Mouse (Mus musculus): ENCODE measurements at regions not wholly inside any gene's neighbourhood (a gene's known extent, or its start where the extent isn't known, plus 50 kb on each side); places are given as distances from the start of the nearest gene placed in this dataset.

GRCm38 (mm10) chr7:71214500-71215055 is 136.7 kb downstream of the Gm10295 start:
- no peak for DNase-seq (ENCODE audit: inconsistent age in 2 of 2, low spot score in 1 of 2)

GRCm38 (mm10) chr7:71193131-71193530 is 158.2 kb downstream of the Gm10295 start:
- DNase-seq (ENCODE audit: inconsistent age in 2 of 2, low spot score in 1 of 2): no peak

GRCm38 (mm10) chr7:71190161-71190711 is 161.0 kb downstream of the Gm10295 start:
- DNase-seq (ENCODE audit: inconsistent age in 2 of 2, low spot score in 1 of 2): no peak

- DNase-seq (ENCODE audit: inconsistent age in 2 of 2, low spot score in 1 of 2): no peak
These were observed 161.5 kb downstream of the Gm10295 start for GRCm38 (mm10) chr7:71189757-71190156.

- no peak for DNase-seq (ENCODE audit: inconsistent age in 2 of 2, low spot score in 1 of 2)
These were observed 163.2 kb downstream of the Gm10295 start for GRCm38 (mm10) chr7:71188119-71188518.

DNA sequence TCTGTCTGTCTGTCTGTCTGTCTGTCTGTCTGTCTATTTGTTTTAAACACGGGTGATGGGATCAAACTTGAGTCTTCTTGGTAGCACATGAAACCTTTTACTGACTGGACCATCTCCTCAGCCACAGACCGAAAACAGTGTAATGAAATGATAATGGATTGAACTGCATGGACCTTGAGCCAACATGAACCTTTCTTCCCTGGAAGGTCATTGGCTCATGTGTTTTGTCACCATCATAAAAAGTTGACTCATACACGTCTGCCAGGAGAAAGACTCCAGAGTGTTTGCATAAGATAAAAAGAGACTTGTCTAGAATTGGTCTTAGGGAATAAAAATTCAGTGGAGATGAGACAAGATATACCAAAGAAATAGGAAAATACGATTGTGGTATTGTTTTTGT is 176.4 kb downstream of the Gm10295 start:
- peak in 1 of 2 experiments; percentile 55 for DNase-seq (ENCODE audit: inconsistent age in 2 of 2, low spot score in 1 of 2)

- DNase-seq (ENCODE audit: inconsistent age in 2 of 2, low spot score in 1 of 2): peak in 1 of 2 experiments; percentile 24
These were observed 212.2 kb downstream of the Gm10295 start for GRCm38 (mm10) chr7:71139068-71139467.

GRCm38 (mm10) chr7:71129981-71130380 is 221.3 kb downstream of the Gm10295 start:
- DNase-seq (ENCODE audit: inconsistent age in 2 of 2, low spot score in 1 of 2): no peak

GRCm38 (mm10) chr7:71128928-71129327 is 222.4 kb downstream of the Gm10295 start:
- DNase-seq (ENCODE audit: inconsistent age in 2 of 2, low spot score in 1 of 2): no peak

GRCm38 (mm10) chr7:71121453-71121852 is 229.8 kb downstream of the Gm10295 start:
- DNase-seq (ENCODE audit: inconsistent age in 2 of 2, low spot score in 1 of 2): no peak

- DNase-seq (ENCODE audit: inconsistent age in 2 of 2, low spot score in 1 of 2): no peak
These were observed 230.3 kb downstream of the Gm10295 start for GRCm38 (mm10) chr7:71120975-71121374.

DNA sequence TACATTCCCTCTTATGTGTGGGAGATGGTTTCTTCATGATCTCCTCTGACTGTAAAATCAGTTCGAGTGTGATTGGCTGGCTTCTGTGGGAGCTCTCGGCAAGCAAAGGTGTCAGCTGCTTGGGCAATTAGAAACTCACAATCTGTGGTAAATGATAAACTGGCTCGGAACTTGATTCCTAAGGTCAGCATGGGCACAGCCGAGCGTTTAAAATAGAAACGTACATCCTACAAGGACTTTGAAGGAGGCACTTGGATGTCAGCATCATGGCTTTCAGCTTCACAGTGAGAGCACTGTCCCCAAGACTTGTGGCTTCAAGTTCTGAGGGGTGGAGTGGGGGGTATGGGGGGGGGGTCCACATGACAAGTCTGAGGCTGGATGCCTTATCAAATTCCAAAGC is 231.3 kb downstream of the Gm10295 start:
- DNase-seq (ENCODE audit: inconsistent age in 2 of 2, low spot score in 1 of 2): no peak

- no peak for DNase-seq (ENCODE audit: inconsistent age in 2 of 2, low spot score in 1 of 2)
These were observed 244.2 kb downstream of the Gm10295 start for GRCm38 (mm10) chr7:71107101-71107500.

DNA sequence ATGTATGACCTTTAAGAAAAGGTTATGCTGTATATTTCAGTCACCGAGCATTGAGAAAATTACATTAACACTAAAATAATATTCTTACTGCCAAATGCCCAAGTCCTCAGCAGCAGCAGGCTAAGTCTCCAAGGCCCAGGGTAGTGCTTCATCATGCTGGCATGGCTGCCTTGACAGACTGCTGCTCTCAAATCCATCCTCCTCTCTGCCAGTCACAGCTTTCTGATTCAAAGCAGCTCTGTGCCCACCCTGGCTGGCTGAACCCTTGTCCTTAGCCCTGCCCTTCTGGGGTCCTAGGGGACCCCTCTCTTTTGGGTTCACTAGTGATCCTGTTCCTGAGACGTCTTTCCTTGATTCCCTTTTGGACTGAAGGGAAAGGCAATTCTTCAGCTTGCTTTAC is 251.0 kb downstream of the Gm10295 start:
- DNase-seq (ENCODE audit: inconsistent age in 2 of 2, low spot score in 1 of 2): no peak

GRCm38 (mm10) chr7:71098276-71098675 is 253.0 kb downstream of the Gm10295 start:
- no peak for DNase-seq (ENCODE audit: inconsistent age in 2 of 2, low spot score in 1 of 2)

DNA sequence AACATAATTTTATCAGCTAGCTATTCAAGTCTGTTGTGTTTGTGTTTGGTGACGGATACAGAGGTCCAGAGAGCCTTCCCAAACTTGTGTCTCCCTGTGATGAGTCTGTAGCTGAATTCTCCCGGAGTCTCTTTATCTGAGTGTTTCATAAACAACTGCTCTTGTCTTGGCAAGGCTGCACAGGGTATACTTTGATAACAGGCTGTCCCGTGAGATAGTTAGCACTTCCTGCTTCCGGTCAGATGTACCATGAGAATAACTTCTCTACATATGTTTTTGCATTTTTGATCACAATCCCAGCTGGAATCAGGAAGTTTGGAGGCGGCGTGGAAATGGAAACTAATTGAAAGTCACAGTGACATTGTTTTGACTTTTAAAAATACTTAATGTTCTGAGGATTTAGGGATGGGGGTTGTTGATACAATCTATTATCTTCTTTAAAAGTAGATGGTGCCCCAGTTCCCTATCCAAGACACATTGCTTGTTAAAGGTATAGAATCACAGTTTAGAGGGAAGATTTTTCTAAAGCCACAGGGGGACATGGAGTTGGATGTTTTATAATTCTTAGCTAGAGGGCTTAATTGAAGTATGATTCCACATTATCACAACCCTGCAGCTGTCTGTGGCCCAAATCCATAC is 257.9 kb downstream of the Gm10295 start:
- peak in 1 of 2 experiments; percentile 28 for DNase-seq (ENCODE audit: inconsistent age in 2 of 2, low spot score in 1 of 2)

DNA sequence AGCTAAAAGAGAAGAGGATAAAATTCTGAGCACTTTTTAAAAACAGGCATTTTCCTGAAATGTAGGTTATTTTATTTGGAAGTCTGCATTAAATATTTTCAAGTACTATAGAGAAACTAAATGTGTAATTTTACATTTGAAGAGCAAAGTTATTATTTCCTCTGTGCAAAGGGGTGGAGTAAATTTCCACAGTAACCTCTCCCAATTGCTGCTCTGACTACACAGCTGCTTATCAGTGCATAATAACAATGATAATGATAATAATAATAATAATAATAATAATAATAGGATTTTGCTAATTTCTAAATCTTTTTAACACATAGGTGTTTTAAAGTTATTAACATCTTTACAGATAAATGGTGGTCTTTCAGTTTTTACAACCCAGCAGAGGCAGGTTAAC is 258.5 kb downstream of the Gm10295 start:
- no peak for DNase-seq (ENCODE audit: inconsistent age in 2 of 2, low spot score in 1 of 2)

DNA sequence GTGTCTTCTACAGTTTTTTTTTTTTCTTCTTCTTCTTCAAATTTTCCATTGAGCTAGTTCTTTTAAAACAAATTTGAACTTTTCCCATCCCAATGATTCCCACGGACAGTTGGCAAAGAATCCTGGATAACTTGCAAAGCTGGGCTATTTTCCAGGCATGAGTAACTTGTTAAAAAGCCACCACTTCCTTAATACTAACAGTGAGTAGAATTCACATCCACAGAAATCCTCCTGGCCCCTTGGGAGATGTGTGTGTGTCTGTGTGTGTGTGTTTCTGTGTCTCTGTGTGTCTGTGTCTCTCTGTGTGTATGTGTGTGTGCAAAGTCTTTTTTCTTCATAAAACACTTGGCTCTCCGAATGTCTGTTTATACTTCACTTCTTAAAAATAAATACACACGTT is 259.0 kb downstream of the Gm10295 start:
- peak in 1 of 2 experiments; percentile 51 for DNase-seq (ENCODE audit: inconsistent age in 2 of 2, low spot score in 1 of 2)

DNA sequence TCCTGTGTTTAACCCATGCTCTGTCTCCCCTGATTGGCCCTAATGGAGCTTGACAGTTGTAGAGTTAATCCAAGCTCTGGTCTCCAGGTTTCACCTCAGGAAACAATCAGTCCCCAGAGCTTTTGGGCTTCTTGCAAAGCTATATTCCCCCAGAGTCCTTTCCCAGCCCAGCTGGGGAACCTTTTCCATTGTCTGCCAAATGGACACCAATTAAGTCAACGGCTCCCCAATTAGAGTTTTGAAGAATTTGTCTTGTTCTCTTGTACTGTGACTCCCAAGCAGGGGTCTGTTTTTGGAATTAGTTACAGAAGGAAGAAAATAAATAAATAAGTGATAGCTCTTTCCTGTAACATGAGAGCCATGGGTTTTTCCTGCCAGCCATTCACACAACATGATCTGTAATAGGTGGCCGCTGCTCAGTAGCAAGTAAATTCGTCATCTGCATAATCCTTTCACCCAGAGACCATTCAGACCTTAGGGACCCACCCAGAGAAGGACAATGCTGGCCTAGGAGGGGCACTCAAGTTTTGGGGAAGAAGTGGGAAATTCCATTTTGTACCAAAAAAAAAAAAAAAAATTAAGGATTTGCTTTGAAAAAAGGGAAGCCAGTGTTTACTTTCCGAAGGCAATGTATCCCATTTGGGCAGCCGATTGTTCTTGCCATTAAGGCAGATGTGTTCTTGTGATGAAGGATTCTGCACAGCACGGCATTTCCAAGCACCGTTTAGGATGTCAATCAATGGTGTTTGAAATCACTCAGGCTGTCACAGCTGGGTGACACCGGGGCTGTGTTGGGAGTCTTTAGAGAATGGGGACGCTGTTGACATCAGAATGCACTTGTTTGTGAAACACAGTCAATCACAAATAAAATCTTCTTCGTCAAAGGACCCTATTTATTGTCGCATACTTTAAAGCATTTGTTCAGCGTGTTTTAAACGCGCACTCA is 286.6 kb downstream of the Gm10295 start:
- no peak for DNase-seq (ENCODE audit: inconsistent age in 2 of 2, low spot score in 1 of 2)

- DNase-seq (ENCODE audit: inconsistent age in 2 of 2, low spot score in 1 of 2): no peak
These were observed 300.5 kb downstream of the Gm10295 start for GRCm38 (mm10) chr7:71050825-71051224.

GRCm38 (mm10) chr7:71047201-71047600 is 304.1 kb downstream of the Gm10295 start:
- DNase-seq (ENCODE audit: inconsistent age in 2 of 2, low spot score in 1 of 2): no peak

- DNase-seq (ENCODE audit: inconsistent age in 2 of 2, low spot score in 1 of 2): no peak
These were observed 304.7 kb downstream of the Gm10295 start for GRCm38 (mm10) chr7:71046596-71046995.
